Mouse (Mus musculus): ENCODE measurements around the gene Nmbr.

The Nmbr gene

GRCm38 (mm10) chr10:14705072-14706066 is at the start of gene Nmbr, which contains the start of gene Vta1:
Gene Nmbr (plus strand): TSS chr10:14705591.
Gene Vta1 (minus strand): TSS chr10:14705560.
- DNase-seq (ENCODE audit: low read depth), result peak; percentile 96

- no peak for DNase-seq (ENCODE audit: low read depth)
Measured at GRCm38 (mm10) chr10:14660875-14661274, 44.5 kb upstream of the Nmbr start.

- DNase-seq (ENCODE audit: low read depth), result no peak
Measured at GRCm38 (mm10) chr10:14666147-14666546, 39.2 kb upstream of the Nmbr start.

- DNase-seq (ENCODE audit: low read depth), result peak; percentile 10
Measured at GRCm38 (mm10) chr10:14685663-14686062, 19.7 kb upstream of the Nmbr start.

- DNase-seq (ENCODE audit: low read depth), result no peak
Measured at GRCm38 (mm10) chr10:14688785-14689442, 16.5 kb upstream of the Nmbr start.

GRCm38 (mm10) chr10:14690349-14690748 is 15.0 kb upstream of the Nmbr start:
- DNase-seq (ENCODE audit: low read depth), result no peak

GRCm38 (mm10) chr10:14703239-14703638 is 2.2 kb upstream of the Nmbr start:
- DNase-seq (ENCODE audit: low read depth), result no peak

GRCm38 (mm10) chr10:14703830-14704420 is 1.5 kb upstream of the Nmbr start:
- no peak for DNase-seq (ENCODE audit: low read depth)

- DNase-seq (ENCODE audit: low read depth), result no peak
Measured at GRCm38 (mm10) chr10:14718114-14718513, 12.7 kb downstream of the Nmbr start, which contains the start of gene Gje1. Gene Gje1 (minus strand): TSS chr10:14718214.

- DNase-seq (ENCODE audit: low read depth), result no peak
Measured at GRCm38 (mm10) chr10:14725671-14726070, 20.3 kb downstream of the Nmbr start.

- DNase-seq (ENCODE audit: low read depth), result peak; percentile 28
Measured at GRCm38 (mm10) chr10:14734285-14734684, 28.9 kb downstream of the Nmbr start.

- DNase-seq (ENCODE audit: low read depth), result no peak
Measured at GRCm38 (mm10) chr10:14759665-14760558, 54.5 kb downstream of the Nmbr start.

- no peak for DNase-seq (ENCODE audit: low read depth)
Measured at GRCm38 (mm10) chr10:14760618-14761017, 55.2 kb downstream of the Nmbr start.

- no peak for DNase-seq (ENCODE audit: low read depth)
Measured at GRCm38 (mm10) chr10:14770227-14770910, 65.0 kb downstream of the Nmbr start.

- no peak for DNase-seq (ENCODE audit: low read depth)
Measured at GRCm38 (mm10) chr10:14774499-14774898, 69.1 kb downstream of the Nmbr start.

GRCm38 (mm10) chr10:14789969-14790368 is 84.6 kb downstream of the Nmbr start:
- DNase-seq (ENCODE audit: low read depth), result no peak

GRCm38 (mm10) chr10:14816970-14817369 is 111.6 kb downstream of the Nmbr start:
- no peak for DNase-seq (ENCODE audit: low read depth)
